Mouse (Mus musculus) neural tube, embryonic 13.5 days (tissue): ENCODE results near the gene 4921504E06Rik. TPM values are rescaled to one million over a fixed set of nuclear protein-coding genes. Genes with fewer than 3 reads are reported as not detected.
A peak's percentile ranks its signal among the peaks of the same experiment; 100 is the strongest.

Experiments
- ATAC-seq: fragments of 200-750 bp; cut with Nextera tagmentation; 2 replicates; pipeline ENCODE4 v1.8.0; 2017; ENCODE audit warnings: low read depth, mild to moderate bottlenecking, moderate TSS enrichment, moderate library complexity
- H3K27ac ChIP-seq: fragments of 300-500 bp; sonication (generic); replicated peaks from 2 replicates; pipeline ENCODE4 v1.5.1; 2015; ENCODE audit warnings: moderate library complexity, mild to moderate bottlenecking, inconsistent platforms
- H3K27me3 ChIP-seq: fragments of 300-500 bp; sonication (generic); 2 replicates; pipeline ENCODE4 v1.6.1; 2015; ENCODE audit warnings: mild to moderate bottlenecking, inconsistent platforms
- H3K36me3 ChIP-seq: fragments of 300-500 bp; sonication (generic); 2 replicates; pipeline ENCODE4 v1.6.1; 2015; ENCODE audit warnings: mild to moderate bottlenecking, inconsistent platforms
- H3K4me1 ChIP-seq: fragments of 300-500 bp; sonication (generic); replicated peaks from 2 replicates; pipeline ENCODE4 v1.6.1; 2015; ENCODE audit warnings: inconsistent platforms
- H3K4me2 ChIP-seq: fragments of 300-500 bp; sonication (generic); 2 replicates; pipeline ENCODE4 v1.6.1; 2015; ENCODE audit warnings: inconsistent platforms, mild to moderate bottlenecking, moderate library complexity
- H3K4me3 ChIP-seq: fragments of 300-500 bp; sonication (generic); 2 replicates; pipeline ENCODE4 v1.5.1; 2015; ENCODE audit warnings: mild to moderate bottlenecking, inconsistent platforms
- H3K9ac ChIP-seq: fragments of 300-500 bp; sonication (generic); 2 replicates; pipeline ENCODE4 v1.6.1; 2015; ENCODE audit warnings: moderate library complexity, mild to moderate bottlenecking, inconsistent platforms
- H3K9me3 ChIP-seq: fragments of 300-500 bp; sonication (generic); 2 replicates; pipeline ENCODE4 v1.6.1; 2016; ENCODE audit warnings: inconsistent platforms
- WGBS: fragments of 180-500 bp; shearing (Covaris S2); methylation state at CpG from one replicate; pipeline ENCODE4 v1.1.7; 2015; 5-methylcytosine and 5-hydroxymethylcytosine counted together
- polyA plus RNA-seq: library from polyadenylated mRNA; unstranded; fragments of >200 nt; fragmentation: Nextera tagmentation; extraction: Ambion mirVana; gene quantifications from 2 replicates; pipeline ENCODE4 v1.2.1, GENCODE M21; 2015

4921504E06Rik gene
- polyA plus RNA-seq = not detected in 2 replicates

DNA sequence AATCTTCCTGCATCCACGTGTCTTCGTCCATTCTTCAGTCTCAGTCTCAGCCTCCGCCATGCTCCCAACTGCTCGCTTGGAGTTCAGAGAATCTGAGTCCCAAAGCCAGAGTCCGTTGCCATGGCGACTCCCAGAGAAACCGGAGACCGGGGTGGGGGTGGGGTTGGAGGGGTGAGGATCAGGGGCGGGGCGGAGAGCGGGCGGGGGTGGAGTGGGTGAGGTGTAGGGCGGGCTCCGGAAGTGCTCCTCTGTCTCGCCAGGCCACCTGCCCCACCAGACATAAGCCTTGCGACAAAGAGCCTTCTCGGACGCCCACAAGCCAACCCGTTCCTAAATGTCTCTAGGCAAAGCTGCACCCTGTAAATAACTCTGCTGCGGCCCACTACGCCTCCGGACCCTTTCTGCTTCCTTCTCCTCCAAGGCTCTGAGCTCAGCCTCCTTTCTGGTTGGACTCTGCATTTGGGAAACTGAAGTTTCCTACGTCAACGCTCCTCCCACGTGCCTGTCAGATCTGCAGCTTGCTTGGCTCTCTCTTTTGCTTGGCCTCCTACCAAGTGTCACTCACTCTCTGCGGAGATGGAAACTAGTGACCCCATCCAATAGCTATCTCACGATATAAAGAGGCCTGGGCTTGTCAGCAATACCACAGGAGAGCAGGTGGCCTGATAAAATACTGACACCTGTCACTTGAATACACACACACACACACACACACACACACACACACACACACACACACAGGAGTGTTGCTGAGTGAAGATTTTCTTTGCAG is at the start of gene 4921504E06Rik:
Gene 4921504E06Rik, minus strand, starts transcription at position 94 of the 772 bp plus-strand sequence.
- H3K4me3 ChIP-seq = peak within 1 kb of the TSS; percentile 40
- ATAC-seq = peak; percentile 92
- WGBS = under 1% methylated on average over 27 of the region's 27 CpGs

GRCm38 (mm10) chr2:19601386-19601925 is 47.7 kb upstream of the 4921504E06Rik start:
- Histone ChIP-seq H3K9me3 (no peaks in the 10 kb centered on the region), H3K9ac (no peak overlapping the region), H3K4me1 (no peaks in the 10 kb centered on the region), H3K27me3 (no peaks in the 10 kb centered on the region), H3K4me3 (no peak overlapping the region), H3K4me2 (no peak overlapping the region), H3K36me3 (no peaks in the 10 kb centered on the region), H3K27ac (no peak overlapping the region)
- no peak for ATAC-seq
- WGBS = 86% methylated on average over 3 of the region's 3 CpGs

More for the DNA sequence above, at the start of gene 4921504E06Rik:
- Histone ChIP-seq H3K4me1 (peaks cover 14% of the 10 kb centered on the region), H3K4me2 (peak within 1 kb of the TSS; percentile 66), H3K27me3 (peaks cover 22% of the 10 kb centered on the region), H3K9me3 (no peaks in the 10 kb centered on the region), H3K9ac (peak within 1 kb of the TSS; percentile 54), H3K27ac (peak within 1 kb of the TSS; percentile 14; the same call in 1 of the 2 replicates), H3K36me3 (no peaks in the 10 kb centered on the region)

DNA sequence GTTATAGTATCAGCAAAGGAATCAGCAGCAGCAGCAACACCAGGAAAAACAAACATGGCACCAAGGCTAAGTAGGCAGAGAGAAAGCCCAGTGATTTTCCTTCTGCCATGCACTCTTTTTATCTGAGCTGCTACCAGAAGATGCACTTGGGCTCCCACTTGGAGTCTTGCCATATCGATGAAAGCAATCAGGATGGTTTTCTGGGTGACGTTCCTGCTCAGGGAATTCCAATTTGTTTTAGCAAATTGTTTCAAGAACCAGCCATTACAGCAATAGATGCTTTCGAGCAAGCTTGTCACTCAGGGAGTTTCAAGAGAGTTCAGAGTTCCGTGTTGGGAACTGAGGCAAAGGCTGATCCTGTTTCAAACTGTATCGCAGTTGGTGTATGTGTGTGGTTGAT is 47.1 kb upstream of the 4921504E06Rik start:
- H3K4me2 ChIP-seq = no peak overlapping the region
- no peaks in the 10 kb centered on the region for H3K27me3 ChIP-seq
- no peaks in the 10 kb centered on the region for H3K4me1 ChIP-seq
- no peak overlapping the region for H3K4me3 ChIP-seq
- H3K9me3 ChIP-seq = no peaks in the 10 kb centered on the region
- H3K36me3 ChIP-seq = no peaks in the 10 kb centered on the region
- ATAC-seq = no peak
- H3K27ac ChIP-seq = no peak overlapping the region
- no peak overlapping the region for H3K9ac ChIP-seq
- WGBS = 88% methylated on average over 5 of the region's 5 CpGs

- WGBS = 84% methylated on average over 5 of the region's 5 CpGs
- Histone ChIP-seq H3K4me3 (no peak overlapping the region), H3K36me3 (no peaks in the 10 kb centered on the region), H3K9me3 (no peaks in the 10 kb centered on the region), H3K27ac (no peak overlapping the region), H3K27me3 (no peaks in the 10 kb centered on the region), H3K9ac (no peak overlapping the region), H3K4me2 (no peak overlapping the region), H3K4me1 (no peaks in the 10 kb centered on the region)
- no peak for ATAC-seq
These were observed 46.1 kb upstream of the 4921504E06Rik start for GRCm38 (mm10) chr2:19599801-19600200.

- Histone ChIP-seq H3K4me3 (no peak overlapping the region), H3K9ac (no peak overlapping the region), H3K4me1 (no peaks in the 10 kb centered on the region), H3K9me3 (no peaks in the 10 kb centered on the region), H3K4me2 (no peak overlapping the region), H3K36me3 (no peaks in the 10 kb centered on the region), H3K27me3 (no peaks in the 10 kb centered on the region), H3K27ac (no peak overlapping the region)
- ATAC-seq = no peak
These were observed 43.3 kb upstream of the 4921504E06Rik start for GRCm38 (mm10) chr2:19596988-19597387.

DNA sequence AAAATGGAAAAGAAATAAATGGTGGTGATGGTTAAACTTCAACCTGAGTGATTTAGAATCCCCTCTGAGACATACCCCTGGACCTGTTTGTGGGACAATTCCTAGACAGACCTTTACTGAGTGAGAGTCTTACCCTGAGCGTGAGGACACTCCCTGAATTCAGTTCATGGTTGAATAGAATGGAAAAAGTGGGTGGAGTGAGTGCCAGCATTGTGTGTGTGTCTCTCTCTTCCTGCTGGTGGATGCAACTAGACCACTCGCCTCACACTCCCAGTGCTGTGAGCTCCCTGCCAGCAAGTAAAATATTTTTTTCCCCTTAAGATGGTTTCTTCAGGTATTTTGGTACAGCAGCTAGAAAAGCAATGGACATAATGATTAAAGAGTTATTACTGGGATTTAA is 42.7 kb upstream of the 4921504E06Rik start:
- no peak overlapping the region for H3K9ac ChIP-seq
- H3K27me3 ChIP-seq = no peaks in the 10 kb centered on the region
- no peak overlapping the region for H3K27ac ChIP-seq
- H3K4me3 ChIP-seq = no peak overlapping the region
- no peak overlapping the region for H3K4me2 ChIP-seq
- no peaks in the 10 kb centered on the region for H3K36me3 ChIP-seq
- no peaks in the 10 kb centered on the region for H3K4me1 ChIP-seq
- no peaks in the 10 kb centered on the region for H3K9me3 ChIP-seq
- ATAC-seq = no peak
- WGBS = 51% methylated on average over 2 of the region's 2 CpGs

DNA sequence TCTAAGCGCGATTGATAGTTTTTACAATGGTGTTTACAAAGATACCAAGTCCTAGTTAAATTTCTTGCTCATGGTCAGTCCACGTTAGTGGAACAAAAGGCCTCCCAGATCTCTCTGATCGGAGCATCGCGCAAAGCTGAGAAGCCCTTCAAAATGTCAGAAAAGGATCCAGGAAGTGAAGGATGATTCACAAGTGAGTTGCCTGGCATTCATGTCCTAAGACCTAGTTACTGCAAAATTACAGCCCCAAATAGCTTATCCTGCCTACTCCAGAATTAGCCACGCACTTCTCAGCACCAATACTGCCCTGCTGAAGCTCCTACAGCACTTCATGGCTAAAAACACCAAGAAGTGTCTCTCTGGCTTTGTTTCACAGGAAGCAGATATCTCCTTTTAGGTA is 41.1 kb upstream of the 4921504E06Rik start:
- WGBS = 81% methylated on average over 7 of the region's 7 CpGs
- Histone ChIP-seq H3K36me3 (no peaks in the 10 kb centered on the region), H3K9ac (no peak overlapping the region), H3K9me3 (no peaks in the 10 kb centered on the region), H3K4me1 (no peaks in the 10 kb centered on the region), H3K27ac (no peak overlapping the region), H3K4me3 (no peak overlapping the region), H3K27me3 (no peaks in the 10 kb centered on the region), H3K4me2 (no peak overlapping the region)
- ATAC-seq = no peak

- no peak overlapping the region for H3K27ac ChIP-seq
- no peak for ATAC-seq
- no peaks in the 10 kb centered on the region for H3K36me3 ChIP-seq
- H3K27me3 ChIP-seq = no peaks in the 10 kb centered on the region
- H3K9me3 ChIP-seq = no peaks in the 10 kb centered on the region
- WGBS = 83% methylated on average over 3 of the region's 3 CpGs
- H3K4me1 ChIP-seq = no peaks in the 10 kb centered on the region; the same call in 1 of the 2 replicates
- H3K4me2 ChIP-seq = no peak overlapping the region
- H3K9ac ChIP-seq = no peak overlapping the region
- H3K4me3 ChIP-seq = no peak overlapping the region
These were observed 26.1 kb upstream of the 4921504E06Rik start for GRCm38 (mm10) chr2:19579846-19580245.

GRCm38 (mm10) chr2:19579180-19579579 is 25.5 kb upstream of the 4921504E06Rik start:
- Histone ChIP-seq H3K4me1 (no peaks in the 10 kb centered on the region; the same call in 1 of the 2 replicates), H3K4me3 (no peak overlapping the region), H3K36me3 (no peaks in the 10 kb centered on the region), H3K27me3 (no peaks in the 10 kb centered on the region), H3K27ac (no peak overlapping the region), H3K4me2 (no peak overlapping the region), H3K9ac (no peak overlapping the region), H3K9me3 (no peaks in the 10 kb centered on the region)
- ATAC-seq = no peak
- WGBS = 42% methylated on average over 6 of the region's 6 CpGs

- WGBS = 35% methylated on average over 5 of the region's 5 CpGs
- peak; percentile 72 for ATAC-seq
- H3K27me3 ChIP-seq = peaks cover 14% of the 10 kb centered on the region
- no peak overlapping the region for H3K9ac ChIP-seq
- H3K4me2 ChIP-seq = no peak overlapping the region
- H3K36me3 ChIP-seq = no peaks in the 10 kb centered on the region
- H3K27ac ChIP-seq = no peak overlapping the region
- H3K4me3 ChIP-seq = no peak overlapping the region
- peaks cover 6% of the 10 kb centered on the region; the same call in 1 of the 2 replicates for H3K4me1 ChIP-seq
- no peaks in the 10 kb centered on the region for H3K9me3 ChIP-seq
These were observed 8.6 kb upstream of the 4921504E06Rik start for GRCm38 (mm10) chr2:19562114-19562829.

GRCm38 (mm10) chr2:19560654-19561053 is 6.9 kb upstream of the 4921504E06Rik start:
- no peak for ATAC-seq
- H3K36me3 ChIP-seq = no peaks in the 10 kb centered on the region
- H3K27me3 ChIP-seq = peaks cover 14% of the 10 kb centered on the region
- H3K4me1 ChIP-seq = peaks cover 6% of the 10 kb centered on the region; the same call in 1 of the 2 replicates
- WGBS = 88% methylated on average over 2 of the region's 2 CpGs
- no peak overlapping the region for H3K4me2 ChIP-seq
- no peak overlapping the region for H3K27ac ChIP-seq
- H3K9ac ChIP-seq = no peak overlapping the region
- no peak overlapping the region for H3K4me3 ChIP-seq
- no peaks in the 10 kb centered on the region for H3K9me3 ChIP-seq

DNA sequence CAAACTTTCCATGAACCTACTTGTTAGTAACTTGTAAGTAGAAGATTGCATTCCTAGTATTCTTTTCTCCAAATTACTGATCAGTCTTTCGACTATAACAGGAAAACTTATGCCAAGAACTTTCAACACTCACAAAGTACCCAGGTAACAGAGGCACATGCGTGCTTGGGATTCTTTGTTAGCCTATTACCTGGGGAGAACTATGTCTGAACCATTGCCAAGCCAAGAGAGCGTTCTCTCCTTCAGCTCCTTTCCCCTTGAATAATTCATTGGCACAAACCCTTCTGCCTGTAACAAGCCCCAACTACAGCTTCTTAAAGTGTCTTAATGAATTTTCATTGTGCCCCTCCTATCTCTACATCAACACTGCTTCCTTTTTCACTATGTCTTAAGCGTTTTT is 6.4 kb upstream of the 4921504E06Rik start:
- Histone ChIP-seq H3K36me3 (no peaks in the 10 kb centered on the region), H3K4me2 (no peak overlapping the region), H3K4me3 (no peak overlapping the region), H3K9me3 (no peaks in the 10 kb centered on the region), H3K27me3 (peaks cover 14% of the 10 kb centered on the region), H3K4me1 (peaks cover 6% of the 10 kb centered on the region; the same call in 1 of the 2 replicates), H3K9ac (no peak overlapping the region), H3K27ac (no peak overlapping the region)
- WGBS = 71% methylated on average over 4 of the region's 4 CpGs
- no peak for ATAC-seq
